Mouse (Mus musculus) limb, embryonic 11.5 days (tissue): ENCODE data around the gene Cubn. TPM values are rescaled to one million over a fixed set of nuclear protein-coding genes. Genes with fewer than 3 reads are reported as not detected.

Source experiments
- ATAC-seq: fragments of 200-750 bp; cut with Nextera tagmentation; 2 replicates; pipeline ENCODE4 v1.8.0; 2017; ENCODE audit warnings: low read depth; ENCODE audit not compliant: insufficient number of reproducible peaks, low FRiP score, low TSS enrichment
- DNase-seq: peaks from one replicate; pipeline ENCODE4 v3.0.0-alpha.2; 2015; ENCODE audit warnings: low spot score
- H3K27ac ChIP-seq: fragments of 300-500 bp; sonication (generic); replicated peaks from 2 replicates; pipeline ENCODE4 v1.5.1; 2014; ENCODE audit warnings: low read depth, mild to moderate bottlenecking, low read length
- H3K27me3 ChIP-seq: fragments of 300-500 bp; sonication (generic); 2 replicates; pipeline ENCODE4 v1.6.1; 2014; ENCODE audit warnings: mild to moderate bottlenecking, low read length, mixed read lengths; ENCODE audit not compliant: control insufficient read depth, insufficient read depth
- H3K36me3 ChIP-seq: fragments of 300-500 bp; sonication (generic); 2 replicates; pipeline ENCODE4 v1.6.1; 2014; ENCODE audit warnings: mild to moderate bottlenecking, low read length, moderate library complexity, mixed read lengths; ENCODE audit not compliant: control insufficient read depth, insufficient read depth
- H3K4me1 ChIP-seq: fragments of 300-500 bp; sonication (generic); 2 replicates; pipeline ENCODE4 v1.6.1; 2014; ENCODE audit warnings: low read length, mixed read lengths; ENCODE audit not compliant: control insufficient read depth, insufficient read depth
- H3K4me2 ChIP-seq: fragments of 300-500 bp; sonication (generic); 2 replicates; pipeline ENCODE4 v1.6.1; 2014; ENCODE audit warnings: low read depth, mild to moderate bottlenecking, moderate library complexity; ENCODE audit not compliant: severe bottlenecking
- H3K4me3 ChIP-seq: fragments of 300-500 bp; sonication (generic); 2 replicates; pipeline ENCODE4 v1.5.1; 2014; ENCODE audit warnings: low read depth, low read length
- H3K9ac ChIP-seq: fragments of 300-500 bp; sonication (generic); 2 replicates; pipeline ENCODE4 v1.6.1; 2014; ENCODE audit warnings: mild to moderate bottlenecking, low read length
- H3K9me3 ChIP-seq: fragments of 300-500 bp; sonication (generic); 2 replicates; pipeline ENCODE4 v1.6.1; 2016; ENCODE audit warnings: low read length; ENCODE audit not compliant: control insufficient read depth
- WGBS: fragments of 180-500 bp; shearing (Covaris S2); extraction: QIAGEN DNeasy Blood & Tissue Kit; methylation state at CpG from one replicate; pipeline ENCODE4 v1.1.7; 2014; 5-methylcytosine and 5-hydroxymethylcytosine counted together
- polyA plus RNA-seq: library from polyadenylated mRNA; unstranded; fragments of >200 nt; fragmentation: Nextera tagmentation; extraction: Ambion mirVana; gene quantifications from 2 replicates; pipeline ENCODE4 v1.2.1, GENCODE M21; 2014

Cubn gene
- polyA plus RNA-seq, 1 experiment from 2014 or later = 0.03 TPM

DNA sequence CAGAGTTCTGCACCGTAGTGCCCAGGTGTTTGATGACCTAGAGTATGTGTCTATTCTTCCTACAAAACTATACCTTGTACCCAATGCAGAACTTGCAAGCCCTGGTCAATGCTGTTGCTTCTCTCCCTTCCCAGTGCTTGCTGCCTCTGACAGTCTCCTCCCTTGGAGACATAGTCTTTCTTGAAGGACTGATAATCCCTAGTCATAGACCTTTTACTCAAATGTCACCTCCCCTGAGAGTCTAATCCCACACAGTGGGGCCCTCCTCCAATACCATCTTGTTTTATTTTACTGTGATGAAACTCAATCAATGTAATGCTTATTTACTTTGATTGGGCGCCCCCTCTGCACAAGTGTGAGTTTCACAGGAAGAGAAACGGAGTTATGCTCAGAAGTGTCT lies 201.5 kb downstream of the Cubn start:
- Histone ChIP-seq H3K36me3 (no peaks in the 10 kb centered on the region), H3K9me3 (no peaks in the 10 kb centered on the region), H3K27me3 (no peaks in the 10 kb centered on the region), H3K9ac (no peak overlapping the region), H3K4me1 (no peaks in the 10 kb centered on the region), H3K4me2 (no peak overlapping the region), H3K27ac (no peak overlapping the region), H3K4me3 (no peak overlapping the region)
- no peak for DNase-seq
- 75% methylated on average over 3 of the region's 3 CpGs for WGBS
- ATAC-seq = no peak

DNA sequence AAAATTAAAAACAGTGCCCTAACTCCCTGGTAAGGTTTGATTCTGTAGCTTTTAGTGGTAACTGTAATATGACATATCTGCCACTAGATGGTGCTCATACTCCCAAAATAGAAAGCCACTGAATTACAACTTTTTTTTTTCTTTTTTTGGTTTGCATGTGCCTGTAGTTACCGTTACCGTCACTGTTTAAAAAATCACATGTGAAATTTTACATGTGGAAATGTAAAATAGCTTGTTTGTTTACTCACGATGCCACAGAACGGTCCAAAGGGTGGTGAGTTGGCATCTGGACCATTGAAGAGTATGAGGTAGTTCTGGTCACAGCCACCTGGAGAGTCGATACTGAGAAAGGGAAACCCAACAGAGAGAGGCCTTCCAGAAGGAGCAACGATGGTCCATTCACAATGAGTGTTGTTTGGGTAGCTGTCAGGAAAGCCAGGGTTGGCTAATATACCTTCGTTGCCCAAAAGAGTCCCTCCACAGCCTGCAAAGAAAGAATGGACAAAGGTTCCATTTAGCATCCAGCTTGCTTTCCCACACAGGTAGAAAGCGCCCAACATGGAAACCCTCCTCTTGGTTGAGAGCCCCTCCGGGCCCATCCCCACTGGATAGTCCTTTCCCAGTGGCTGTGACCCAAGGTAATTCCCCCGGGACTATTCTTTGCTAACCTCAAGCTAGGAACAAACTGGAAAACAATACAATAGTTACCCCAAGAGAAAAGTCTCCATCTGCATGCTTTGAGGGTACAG lies 213.3 kb downstream of the Cubn start:
- no peak overlapping the region for H3K4me3 ChIP-seq
- H3K27me3 ChIP-seq = no peaks in the 10 kb centered on the region
- H3K36me3 ChIP-seq = no peaks in the 10 kb centered on the region
- WGBS = 56% methylated on average over 10 of the region's 10 CpGs
- no peak overlapping the region for H3K4me2 ChIP-seq
- no peaks in the 10 kb centered on the region for H3K4me1 ChIP-seq
- no peak for ATAC-seq
- H3K9me3 ChIP-seq = no peaks in the 10 kb centered on the region
- no peak for DNase-seq
- no peak overlapping the region for H3K9ac ChIP-seq
- no peak overlapping the region for H3K27ac ChIP-seq

DNA sequence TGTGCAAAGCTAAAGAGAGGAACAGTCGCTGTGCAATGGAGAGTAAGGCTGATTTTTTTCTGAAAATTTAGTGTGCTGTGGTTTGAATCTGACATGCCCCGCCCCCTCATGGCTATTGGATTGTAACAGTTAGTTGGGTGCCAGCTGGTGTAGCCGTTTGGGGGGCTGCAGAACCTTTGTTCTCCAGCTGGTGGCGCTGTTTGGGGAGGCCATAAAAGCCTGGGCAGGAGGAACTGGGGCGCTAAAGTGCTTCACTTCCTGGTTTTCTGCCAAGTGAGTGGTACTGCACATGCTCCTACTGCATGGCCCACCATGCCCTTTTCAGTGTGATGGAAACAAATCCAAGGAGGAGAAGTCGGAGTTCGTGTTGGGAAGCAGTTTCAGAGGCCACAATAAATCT lies 215.7 kb downstream of the Cubn start:
- H3K27ac ChIP-seq = no peak overlapping the region
- no peaks in the 10 kb centered on the region for H3K9me3 ChIP-seq
- no peaks in the 10 kb centered on the region for H3K27me3 ChIP-seq
- H3K4me2 ChIP-seq = no peak overlapping the region
- DNase-seq = peak; percentile 33
- no peaks in the 10 kb centered on the region for H3K4me1 ChIP-seq
- ATAC-seq = no peak
- H3K36me3 ChIP-seq = no peaks in the 10 kb centered on the region
- no peak overlapping the region for H3K4me3 ChIP-seq
- no peak overlapping the region for H3K9ac ChIP-seq
- WGBS = 50% methylated on average over 7 of the region's 7 CpGs

DNA sequence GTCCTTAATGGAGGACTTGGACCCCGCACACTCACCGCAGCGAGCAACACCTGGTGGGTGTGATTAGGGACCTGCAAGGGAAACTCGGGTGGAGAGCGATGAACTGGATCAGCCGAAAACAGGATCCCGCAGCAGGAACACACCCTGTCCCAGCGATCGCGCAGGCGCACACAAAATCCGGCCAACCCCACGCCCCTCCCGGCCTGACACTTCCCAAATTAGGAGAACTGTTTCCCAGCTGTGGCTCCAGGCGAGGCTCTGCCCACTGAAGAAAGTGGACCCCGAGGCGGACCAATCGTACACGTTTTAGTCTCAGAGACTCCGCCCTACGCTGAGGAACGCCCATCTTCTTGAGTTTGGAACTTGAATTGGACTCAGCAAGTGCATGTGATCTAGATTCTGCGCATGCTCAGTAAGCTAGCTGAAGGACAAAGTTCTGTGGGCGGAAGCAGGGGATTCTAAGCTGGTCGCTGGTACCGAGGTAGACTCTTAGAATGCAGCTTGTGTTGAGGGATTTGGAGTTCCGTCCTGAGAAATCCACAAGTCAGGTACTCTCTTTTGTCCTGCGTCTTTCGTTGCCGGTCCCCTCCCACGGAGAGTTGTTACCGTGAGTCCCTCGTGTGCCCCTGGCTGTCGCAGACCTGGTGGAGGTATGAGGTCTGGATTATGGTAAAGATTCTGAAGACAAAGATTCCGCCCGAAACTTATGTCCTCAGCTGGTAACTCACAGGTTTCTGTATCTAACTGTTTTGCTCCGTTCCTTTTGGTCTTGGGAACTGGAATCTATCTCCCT lies 220.3 kb downstream of the Cubn start, which contains the start of gene Rsu1:
Gene Rsu1 (minus strand): TSS at position 251 of the 793 bp plus-strand sequence.
- DNase-seq = peak; percentile 95
- 1% methylated on average over 37 of the region's 37 CpGs for WGBS
- peak; percentile 99 for ATAC-seq
- Histone ChIP-seq H3K27me3 (no peaks in the 10 kb centered on the region), H3K4me1 (no peaks in the 10 kb centered on the region), H3K4me3 (peak within 1 kb of the TSS; percentile 42), H3K27ac (no peak within 1 kb of the TSS), H3K9ac (peak within 1 kb of the TSS; percentile 62), H3K9me3 (no peaks in the 10 kb centered on the region), H3K4me2 (peak within 1 kb of the TSS; percentile 57), H3K36me3 (no peaks in the 10 kb centered on the region)

GRCm38 (mm10) chr2:13270736-13271135 lies 220.9 kb downstream of the Cubn start:
- Histone ChIP-seq H3K27me3 (no peaks in the 10 kb centered on the region), H3K4me3 (peak overlapping the region; percentile 42), H3K4me2 (peak overlapping the region; percentile 56), H3K36me3 (no peaks in the 10 kb centered on the region), H3K27ac (no peak overlapping the region), H3K9me3 (no peaks in the 10 kb centered on the region), H3K9ac (peak overlapping the region; percentile 62), H3K4me1 (no peaks in the 10 kb centered on the region)
- DNase-seq = no peak
- ATAC-seq = 0 out of 2 replicates have a peak, but pooled peaks have one; percentile 4
- WGBS = 57% methylated on average over 8 of the region's 8 CpGs

DNA sequence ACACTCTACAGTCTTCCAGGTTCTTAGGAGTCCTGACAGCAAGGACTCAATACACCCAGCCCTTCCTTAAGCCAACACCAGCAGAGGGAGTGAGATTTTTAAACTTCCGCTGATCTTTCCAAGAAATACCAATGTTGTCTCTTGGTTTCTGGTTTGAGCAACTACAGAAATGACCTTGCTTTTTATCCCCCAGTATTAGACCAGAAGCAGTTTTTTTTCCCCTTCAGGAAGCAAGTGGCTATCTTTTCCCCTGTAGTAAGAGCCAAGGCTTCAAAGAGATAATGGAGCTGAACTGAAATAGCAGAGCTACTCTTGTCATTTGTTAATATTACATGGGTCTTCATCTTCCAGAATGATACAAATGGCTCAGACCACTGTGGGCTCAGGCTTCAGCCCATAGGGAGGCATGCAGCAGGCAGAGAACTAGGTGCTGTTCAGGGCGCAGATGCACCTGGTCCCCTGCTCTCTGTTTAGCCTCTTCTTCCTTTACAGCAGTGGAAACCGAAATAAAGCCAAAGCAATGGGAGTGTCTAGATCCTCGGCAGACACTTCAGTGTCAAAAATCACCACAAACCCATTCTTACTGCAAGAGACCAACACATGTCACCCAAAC lies 222.8 kb downstream of the Cubn start:
- Histone ChIP-seq H3K4me3 (no peak overlapping the region), H3K4me2 (no peak overlapping the region), H3K9me3 (no peaks in the 10 kb centered on the region), H3K9ac (no peak overlapping the region), H3K27ac (no peak overlapping the region), H3K4me1 (no peaks in the 10 kb centered on the region), H3K27me3 (no peaks in the 10 kb centered on the region), H3K36me3 (no peaks in the 10 kb centered on the region)
- no peak for ATAC-seq
- DNase-seq = no peak
- 95% methylated on average over 4 of the region's 4 CpGs for WGBS

DNA sequence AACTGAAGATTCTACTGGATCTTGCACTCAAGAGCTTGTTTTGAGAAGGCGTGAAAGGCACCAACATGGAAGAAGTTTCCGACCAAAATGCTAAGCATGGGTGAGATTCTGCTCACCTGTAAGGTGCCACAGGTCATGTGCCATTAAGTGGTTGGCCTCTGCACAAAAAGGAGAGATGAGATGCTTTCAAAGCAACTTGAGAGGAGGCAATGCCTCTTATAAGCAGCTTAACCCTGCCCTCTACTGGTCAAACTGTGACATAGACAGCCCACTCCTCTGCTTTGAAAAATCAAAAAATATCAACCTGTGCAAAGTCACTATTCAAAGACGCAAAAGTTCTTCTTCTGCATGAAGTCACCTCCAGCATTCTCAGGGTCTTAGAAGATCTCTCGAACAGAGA lies 226.7 kb downstream of the Cubn start:
- no peaks in the 10 kb centered on the region for H3K27me3 ChIP-seq
- DNase-seq (peak; percentile 35), ATAC-seq (no peak)
- H3K27ac ChIP-seq = no peak overlapping the region
- WGBS = 49% methylated on average over 4 of the region's 4 CpGs
- no peak overlapping the region for H3K9ac ChIP-seq
- no peak overlapping the region for H3K4me2 ChIP-seq
- H3K4me3 ChIP-seq = no peak overlapping the region
- H3K9me3 ChIP-seq = no peaks in the 10 kb centered on the region
- H3K4me1 ChIP-seq = no peaks in the 10 kb centered on the region
- H3K36me3 ChIP-seq = no peaks in the 10 kb centered on the region

GRCm38 (mm10) chr2:13263150-13263549 lies 228.5 kb downstream of the Cubn start:
- Histone ChIP-seq H3K36me3 (no peaks in the 10 kb centered on the region), H3K4me2 (no peak overlapping the region), H3K4me1 (no peaks in the 10 kb centered on the region), H3K4me3 (no peak overlapping the region), H3K27ac (no peak overlapping the region), H3K9ac (no peak overlapping the region), H3K27me3 (no peaks in the 10 kb centered on the region), H3K9me3 (no peaks in the 10 kb centered on the region)
- DNase-seq = no peak
- 61% methylated on average over 4 of the region's 4 CpGs for WGBS
- no peak for ATAC-seq
